Mouse (Mus musculus) cerebellum, postnatal 25 days (tissue): ENCODE results near the gene Plekhm1.

Experiments used
- DNase-seq, 2 experiments: peaks; one replicate each; pipeline ENCODE4 v3.0.0; 2021; ENCODE audit warnings: mixed read lengths in 2 of 2

Plekhm1 gene

GRCm38 (mm10) chr11:103387870-103388526 is 24.5 kb downstream of the Plekhm1 start:
- DNase-seq = no peak

GRCm38 (mm10) chr11:103386827-103387226 is 25.7 kb downstream of the Plekhm1 start:
- DNase-seq = no peak

- DNase-seq = peak in 1 of 2 experiments; percentile 38
Observed at GRCm38 (mm10) chr11:103381956-103382613, 30.4 kb downstream of the Plekhm1 start.

- DNase-seq = no peak
Observed at GRCm38 (mm10) chr11:103381505-103381904, 31.0 kb downstream of the Plekhm1 start.

GRCm38 (mm10) chr11:103380460-103380859 is 32.0 kb downstream of the Plekhm1 start:
- DNase-seq = no peak

GRCm38 (mm10) chr11:103378341-103378740 is 34.1 kb downstream of the Plekhm1 start:
- DNase-seq = peak in 1 of 2 experiments; percentile 26

GRCm38 (mm10) chr11:103375772-103376171 is 36.7 kb downstream of the Plekhm1 start:
- DNase-seq = no peak

- DNase-seq = peak; percentile 36 to 65
Observed at GRCm38 (mm10) chr11:103375258-103375657, 37.2 kb downstream of the Plekhm1 start.

- no peak for DNase-seq
Observed at GRCm38 (mm10) chr11:103373922-103374321, 38.6 kb downstream of the Plekhm1 start.

GRCm38 (mm10) chr11:103372561-103372960 is 39.9 kb downstream of the Plekhm1 start:
- no peak for DNase-seq

- peak; percentile 44 to 54 for DNase-seq
Observed at GRCm38 (mm10) chr11:103372068-103372467, 40.4 kb downstream of the Plekhm1 start.

- no peak for DNase-seq
Observed at GRCm38 (mm10) chr11:103371222-103371539, 41.3 kb downstream of the Plekhm1 start.

GRCm38 (mm10) chr11:103370397-103371221 is 41.9 kb downstream of the Plekhm1 start:
- DNase-seq = no peak

- no peak for DNase-seq
Observed at GRCm38 (mm10) chr11:103365530-103365929, 47.0 kb downstream of the Plekhm1 start.

- DNase-seq = no peak
Observed at GRCm38 (mm10) chr11:103365022-103365421, 47.5 kb downstream of the Plekhm1 start.

GRCm38 (mm10) chr11:103364335-103364734 is 48.2 kb downstream of the Plekhm1 start:
- DNase-seq = no peak

- peak; percentile 46 to 60 for DNase-seq
Observed at GRCm38 (mm10) chr11:103363214-103364148, 49.0 kb downstream of the Plekhm1 start, which contains the start of gene Arhgap27. Arhgap27 (minus strand) TSS chr11:103363692.

GRCm38 (mm10) chr11:103362521-103363181 is 49.8 kb downstream of the Plekhm1 start:
- peak; percentile 38 to 39 for DNase-seq

- no peak for DNase-seq
Observed at GRCm38 (mm10) chr11:103362054-103362432, 50.4 kb downstream of the Plekhm1 start.

GRCm38 (mm10) chr11:103361396-103362053 is 51.0 kb downstream of the Plekhm1 start:
- DNase-seq = no peak

- DNase-seq = no peak
Observed at GRCm38 (mm10) chr11:103360661-103361081, 51.8 kb downstream of the Plekhm1 start.
